Mouse (Mus musculus) erythroblast, embryonic 14.5 days (primary cell): ENCODE results near the gene Esd.

Source experiments
- GATA1 ChIP-seq: IDR thresholded peaks from 2 replicates; pipeline ENCODE4 v1.6.1; 2012; ENCODE audit warnings: low read length, inconsistent platforms, mixed read lengths
- TAL1 ChIP-seq: IDR thresholded peaks from 3 replicates; pipeline ENCODE4 v1.6.1; 2012; ENCODE audit warnings: low read length, inconsistent platforms, mixed read lengths

GRCm38 (mm10) chr14:74767892-74768291 is 35.8 kb downstream of the Esd start:
- TF ChIP-seq GATA1 (no peak), TAL1 (no peak)
